Mouse (Mus musculus) thymus, postnatal 10 days (tissue): ENCODE results near the gene Gm42742.

Experiments
- DNase-seq, 2 experiments: peaks; one replicate each; pipeline ENCODE4 v3.0.0; 2021; ENCODE audit warnings: low spot score in 2 of 2

Gm42742 gene

GRCm38 (mm10) chr7:127020031-127020430 lies 866 bp downstream of the Gm42742 start:
- no peak for DNase-seq

GRCm38 (mm10) chr7:127019306-127019960 lies 1.5 kb downstream of the Gm42742 start:
- no peak for DNase-seq

- DNase-seq, result no peak
These were observed 2.2 kb downstream of the Gm42742 start for GRCm38 (mm10) chr7:127018416-127019305.

DNA sequence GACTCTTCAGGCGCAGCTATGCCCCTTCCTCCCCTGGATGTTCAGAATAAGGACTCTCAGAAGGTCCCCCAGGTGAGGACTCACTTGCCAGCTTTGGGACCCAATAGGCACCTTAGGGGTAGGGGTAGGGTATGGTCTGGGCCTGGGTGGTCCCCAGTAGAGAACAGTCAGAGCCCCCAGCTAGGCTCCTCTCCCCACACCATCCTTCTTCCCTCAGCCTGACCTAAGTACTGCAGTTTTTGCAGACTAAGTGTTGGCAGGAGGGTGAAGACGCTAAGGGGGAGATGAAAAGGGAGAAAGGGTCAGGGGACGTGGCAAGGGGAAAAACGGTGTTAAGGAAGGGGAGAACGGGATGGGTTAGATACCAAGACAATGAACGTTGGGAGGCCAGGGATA lies 2.9 kb downstream of the Gm42742 start:
- DNase-seq, result no peak

- peak; percentile 97 for DNase-seq
These were observed 3.6 kb downstream of the Gm42742 start, which contains the start of gene Pagr1a for GRCm38 (mm10) chr7:127016971-127017949. Pagr1a (minus strand) TSS chr7:127017352.

GRCm38 (mm10) chr7:127016486-127016938 lies 4.4 kb downstream of the Gm42742 start:
- DNase-seq, result no peak

- no peak for DNase-seq
These were observed 4.6 kb downstream of the Gm42742 start, which contains the start of gene Pagr1b for GRCm38 (mm10) chr7:127016481-127016485. Pagr1b (minus strand) TSS chr7:127016484.

- DNase-seq, result peak in 1 of 2 experiments; percentile 25
These were observed 4.8 kb downstream of the Gm42742 start for GRCm38 (mm10) chr7:127016081-127016480.

DNA sequence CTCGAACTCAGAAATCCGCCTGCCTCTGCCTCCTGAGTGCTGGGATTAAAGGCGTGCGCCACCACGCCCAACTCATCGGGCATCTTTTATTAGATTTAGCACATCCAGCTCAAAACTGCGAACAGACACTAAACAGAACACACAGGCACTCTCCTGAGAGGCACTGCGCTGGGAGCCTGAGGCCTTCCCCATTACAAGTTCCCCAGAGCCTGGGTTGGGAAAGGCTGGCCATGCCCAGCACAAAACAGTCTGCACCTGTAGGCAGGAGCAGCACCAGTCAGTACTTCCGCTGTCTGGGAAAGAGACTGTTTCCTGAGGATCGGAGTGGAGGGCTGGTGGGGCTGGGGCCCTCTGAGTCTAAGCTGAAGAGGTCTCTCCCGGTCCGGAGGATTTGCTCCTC lies 5.9 kb downstream of the Gm42742 start:
- DNase-seq, result no peak

GRCm38 (mm10) chr7:127014320-127014719 lies 6.6 kb downstream of the Gm42742 start, which contains the start of gene Mvp:
Mvp (minus strand) TSS chr7:127014621.
- peak in 1 of 2 experiments; percentile 31 for DNase-seq

GRCm38 (mm10) chr7:127013385-127013784 lies 7.5 kb downstream of the Gm42742 start:
- DNase-seq, result no peak

- DNase-seq, result no peak
These were observed 8.1 kb downstream of the Gm42742 start for GRCm38 (mm10) chr7:127012845-127013244.

GRCm38 (mm10) chr7:127012374-127012773 lies 8.5 kb downstream of the Gm42742 start:
- no peak for DNase-seq

DNA sequence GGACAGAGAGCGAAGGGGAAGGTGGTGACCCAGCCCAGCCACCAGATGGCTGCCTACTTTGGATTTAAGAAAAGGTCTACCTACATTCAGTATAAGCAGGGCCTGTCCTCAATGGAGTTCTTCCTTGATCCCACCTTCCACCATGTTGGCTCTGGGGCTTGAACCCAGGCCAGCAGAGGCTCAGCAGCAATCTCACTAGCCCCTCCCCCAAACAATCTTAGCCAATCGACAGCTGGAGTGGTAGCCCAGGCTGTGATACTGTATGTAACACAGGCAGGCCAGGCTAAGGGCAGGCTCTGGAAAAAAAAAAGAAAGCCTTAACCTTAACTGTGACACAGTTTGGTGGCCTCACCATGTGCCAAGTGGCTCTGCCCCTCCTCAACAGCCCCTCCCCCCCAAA lies 9.2 kb downstream of the Gm42742 start:
- DNase-seq, result no peak

GRCm38 (mm10) chr7:127011051-127011450 lies 9.8 kb downstream of the Gm42742 start:
- no peak for DNase-seq

GRCm38 (mm10) chr7:127009307-127010085 lies 11.4 kb downstream of the Gm42742 start:
- no peak for DNase-seq

DNA sequence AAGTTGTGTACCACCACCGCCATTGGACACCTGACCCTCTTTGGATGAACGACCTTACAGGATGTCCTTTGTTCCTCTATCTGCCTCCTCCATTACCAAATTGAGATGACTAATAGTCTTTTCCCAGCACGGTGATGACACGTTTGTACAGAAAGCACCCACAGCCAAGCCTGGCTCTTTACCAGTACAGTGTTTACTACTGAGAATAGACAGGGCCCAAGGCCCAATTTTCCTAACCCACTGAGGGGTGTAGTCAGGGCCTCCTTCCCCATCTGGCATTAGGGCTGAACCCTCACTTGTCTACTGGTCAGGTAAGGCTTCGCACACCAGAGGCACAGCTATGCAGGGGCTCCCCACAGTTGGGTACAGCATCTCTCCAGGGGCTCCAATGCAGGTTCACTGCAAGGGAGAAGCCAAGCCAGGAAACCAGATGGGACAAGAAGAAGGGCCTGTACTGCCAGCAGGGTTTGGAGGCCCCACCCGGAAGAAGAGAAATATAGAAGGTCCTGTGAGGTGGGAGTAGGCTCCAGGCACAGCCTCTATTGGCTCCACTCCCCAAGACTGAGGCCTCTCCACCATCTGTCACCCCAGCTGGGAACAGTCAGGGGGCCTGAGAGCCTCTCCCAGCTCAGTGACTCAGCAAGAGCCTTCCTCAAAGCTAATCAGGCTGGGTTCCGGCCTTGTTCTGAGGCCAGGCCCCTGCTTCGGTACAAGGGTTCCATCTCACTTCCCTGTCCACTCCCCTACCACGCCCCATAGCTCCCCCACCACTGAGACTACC lies 12.5 kb downstream of the Gm42742 start:
- DNase-seq, result no peak

GRCm38 (mm10) chr7:127007313-127008024 lies 13.4 kb downstream of the Gm42742 start:
- no peak for DNase-seq

- DNase-seq, result no peak
These were observed 16.6 kb downstream of the Gm42742 start for GRCm38 (mm10) chr7:127004122-127004875.
